Mouse (Mus musculus) spleen, postnatal 4 days (tissue): ENCODE results near the gene Tmem262.

ENCODE experiments used
- DNase-seq, 2 experiments: peaks; one replicate each; pipeline ENCODE4 v3.0.0; 2022; ENCODE audit warnings: low spot score in 2 of 2

Gene Tmem262

DNA sequence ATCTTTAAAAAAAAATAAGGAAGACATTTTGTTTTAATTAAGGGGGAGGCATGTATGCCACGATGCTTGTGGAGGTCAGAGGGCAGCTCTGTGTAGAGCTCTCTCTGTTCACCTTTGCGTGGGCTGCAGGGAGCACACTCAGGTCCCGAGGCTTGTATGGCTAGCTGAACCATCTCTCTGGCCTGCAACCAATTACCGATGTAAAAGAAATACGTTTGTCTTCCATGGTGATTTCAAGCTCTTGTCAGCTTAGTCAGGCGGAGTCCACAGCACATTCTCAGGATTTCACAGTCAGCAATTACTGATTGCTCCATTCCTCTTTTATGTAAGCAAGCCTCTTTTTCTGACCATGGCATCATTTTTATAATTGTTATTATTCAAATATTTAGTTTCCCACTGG is 21.4 kb downstream of the Tmem262 start:
- no peak for DNase-seq

DNA sequence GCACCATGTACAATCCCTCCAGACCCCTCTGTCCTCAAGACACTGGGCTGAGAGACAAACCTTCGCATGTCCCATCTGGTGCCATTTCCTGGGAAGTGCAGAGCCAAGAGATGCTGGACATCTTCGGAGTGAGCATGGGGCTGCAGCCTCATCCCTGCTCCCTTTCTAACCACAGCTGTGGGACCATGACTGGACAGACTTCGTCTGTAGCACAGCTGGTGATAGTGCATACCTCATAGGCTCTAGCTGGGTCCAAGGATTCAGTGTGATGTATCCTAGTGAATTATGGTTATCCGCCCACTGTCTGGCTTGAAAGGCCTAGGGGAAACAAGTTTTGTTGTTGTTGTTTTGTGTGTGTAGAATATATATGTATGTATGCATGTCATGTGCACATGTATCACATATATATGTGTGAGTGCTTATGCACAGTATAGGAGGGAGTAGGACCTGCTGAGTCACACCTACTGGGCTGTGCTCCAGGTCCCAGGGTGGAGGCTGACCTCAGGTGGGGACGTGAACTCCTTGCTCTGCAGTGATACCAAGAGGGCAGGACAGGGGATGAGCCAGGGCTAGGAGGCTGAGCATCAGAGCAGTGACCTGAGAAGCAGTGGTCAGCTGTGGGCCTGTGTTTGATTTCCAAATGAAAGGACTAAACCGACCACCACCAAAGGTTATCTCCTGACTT is 22.5 kb downstream of the Tmem262 start:
- DNase-seq = peak; percentile 82 to 86

DNA sequence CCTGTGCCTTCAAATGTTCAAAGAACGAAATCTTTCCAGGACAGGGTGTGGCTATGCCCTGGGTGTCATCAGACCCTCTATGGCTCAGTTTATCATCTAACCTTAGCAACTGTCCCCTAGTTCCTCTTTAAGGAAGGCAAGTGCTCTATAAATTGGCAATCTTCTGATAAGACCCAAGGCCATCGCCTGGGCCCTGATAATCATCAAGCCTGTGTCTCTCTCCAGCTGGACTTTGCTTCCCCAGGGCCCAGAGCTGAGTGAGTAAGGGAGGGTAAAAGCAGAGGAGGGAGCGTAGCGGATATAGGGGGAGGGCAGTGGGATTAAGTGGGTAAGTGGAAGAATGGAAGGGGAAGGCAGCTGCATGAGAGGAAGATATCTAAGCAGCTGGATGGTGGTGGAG is 24.6 kb downstream of the Tmem262 start:
- DNase-seq = no peak

DNA sequence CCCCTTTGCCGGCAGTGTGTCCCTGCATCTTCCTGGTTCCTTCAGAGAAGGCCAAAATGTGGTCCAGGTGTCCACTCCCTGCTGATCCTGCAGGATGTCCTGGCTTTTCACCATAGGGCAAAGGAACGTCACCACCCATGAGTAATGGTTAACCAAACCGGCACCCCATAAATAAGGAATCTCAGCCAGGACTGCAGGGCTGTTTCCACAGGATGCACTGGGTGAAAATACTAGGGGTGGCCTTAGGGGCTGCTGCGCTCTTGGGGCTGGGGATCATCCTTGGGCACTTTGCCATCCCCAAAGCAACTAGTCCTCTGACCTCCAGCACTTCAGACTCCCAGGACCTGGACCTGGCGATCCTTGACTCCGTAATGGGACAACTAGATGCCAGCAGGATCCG is 25.8 kb downstream of the Tmem262 start, which contains the start of gene Naaladl1:
Naaladl1 (plus strand) TSS at position 197 of the 400 bp plus-strand sequence.
- DNase-seq = peak in 1 of 2 experiments; percentile 57

DNA sequence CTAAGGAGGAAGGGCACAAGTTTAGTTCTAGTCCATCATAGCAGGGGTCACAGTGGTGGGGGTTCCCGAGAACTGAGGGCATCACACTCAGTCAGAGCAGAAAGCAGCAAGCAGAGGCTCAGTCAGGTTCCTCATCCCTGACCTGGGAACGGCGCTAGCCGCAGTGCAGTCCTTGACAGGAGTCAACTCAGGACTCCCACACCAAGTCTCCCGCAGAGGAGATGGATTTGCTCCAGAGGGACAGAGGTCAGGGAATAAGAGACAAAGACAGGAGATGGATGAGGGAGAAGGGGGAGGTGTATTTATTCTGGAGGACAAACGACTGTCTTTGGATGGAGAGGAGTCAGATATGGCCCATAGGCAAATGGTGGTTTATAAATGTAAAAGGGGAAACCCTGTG is 33.3 kb downstream of the Tmem262 start:
- DNase-seq = no peak

DNA sequence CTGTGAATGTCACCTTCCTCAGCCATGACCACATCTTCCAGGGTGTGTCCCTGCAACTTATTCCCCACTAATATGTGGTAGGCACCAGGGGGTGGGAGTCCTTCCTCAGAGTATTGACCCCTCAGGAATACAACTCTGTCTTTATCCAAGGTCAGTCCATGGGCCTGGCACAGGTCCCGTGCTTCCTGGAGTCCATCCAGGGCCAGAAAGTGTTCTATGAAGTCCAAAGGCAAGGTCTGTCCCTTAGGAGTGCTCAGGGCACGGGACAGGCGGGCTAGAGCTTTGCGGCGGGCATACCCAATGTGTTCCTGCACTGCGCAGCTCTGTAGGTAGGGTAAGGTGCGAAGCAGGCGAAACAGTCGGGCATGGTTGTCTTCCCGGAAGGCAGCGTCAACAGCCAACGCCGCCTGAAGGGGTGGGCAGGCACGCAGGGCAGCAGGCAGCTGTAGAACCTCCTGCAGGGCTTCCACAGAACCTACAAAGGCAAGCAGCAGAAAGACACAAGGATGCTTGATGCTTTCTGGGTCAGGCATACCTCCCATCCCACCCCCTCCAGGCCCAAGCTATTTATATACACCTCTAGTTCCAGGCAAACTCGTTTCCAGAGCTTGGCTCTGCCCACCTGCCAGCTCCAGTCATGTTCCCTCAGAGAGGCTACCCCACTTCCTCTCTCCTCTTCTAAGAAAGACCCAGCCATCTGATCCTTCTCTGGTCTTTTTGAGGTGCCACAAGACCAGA is 36.4 kb downstream of the Tmem262 start:
- DNase-seq = no peak

DNA sequence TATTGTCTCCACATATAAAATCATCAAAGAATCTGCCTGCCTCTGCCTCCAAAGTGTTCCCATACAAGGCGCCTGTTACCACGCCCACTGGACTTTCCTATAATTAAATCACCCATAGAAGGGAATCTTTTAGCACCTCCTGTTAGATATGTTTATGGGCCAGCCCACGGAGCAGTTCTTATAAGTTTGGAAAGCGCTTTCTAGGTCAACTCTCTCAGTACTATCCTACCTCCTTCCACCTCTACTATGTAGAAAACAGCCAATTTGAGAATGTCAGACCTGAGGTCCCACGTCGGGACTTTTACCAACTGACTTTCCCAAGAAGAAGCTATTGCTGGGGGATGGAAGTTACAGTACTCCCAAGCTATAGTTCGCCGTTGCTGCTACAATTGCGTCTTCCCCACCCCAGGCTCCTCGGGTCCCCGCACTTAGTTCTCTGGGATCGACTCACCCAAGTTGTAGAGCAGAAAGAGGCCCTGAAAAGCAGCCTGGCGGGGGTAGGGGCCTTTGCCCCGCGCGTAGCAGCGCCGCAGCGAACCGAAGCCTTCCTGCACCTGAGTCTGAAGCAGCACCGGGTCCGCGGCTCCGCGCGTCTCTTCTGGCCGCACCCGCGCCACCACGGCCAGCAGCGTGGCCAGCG is 37.6 kb downstream of the Tmem262 start:
- DNase-seq = no peak

DNA sequence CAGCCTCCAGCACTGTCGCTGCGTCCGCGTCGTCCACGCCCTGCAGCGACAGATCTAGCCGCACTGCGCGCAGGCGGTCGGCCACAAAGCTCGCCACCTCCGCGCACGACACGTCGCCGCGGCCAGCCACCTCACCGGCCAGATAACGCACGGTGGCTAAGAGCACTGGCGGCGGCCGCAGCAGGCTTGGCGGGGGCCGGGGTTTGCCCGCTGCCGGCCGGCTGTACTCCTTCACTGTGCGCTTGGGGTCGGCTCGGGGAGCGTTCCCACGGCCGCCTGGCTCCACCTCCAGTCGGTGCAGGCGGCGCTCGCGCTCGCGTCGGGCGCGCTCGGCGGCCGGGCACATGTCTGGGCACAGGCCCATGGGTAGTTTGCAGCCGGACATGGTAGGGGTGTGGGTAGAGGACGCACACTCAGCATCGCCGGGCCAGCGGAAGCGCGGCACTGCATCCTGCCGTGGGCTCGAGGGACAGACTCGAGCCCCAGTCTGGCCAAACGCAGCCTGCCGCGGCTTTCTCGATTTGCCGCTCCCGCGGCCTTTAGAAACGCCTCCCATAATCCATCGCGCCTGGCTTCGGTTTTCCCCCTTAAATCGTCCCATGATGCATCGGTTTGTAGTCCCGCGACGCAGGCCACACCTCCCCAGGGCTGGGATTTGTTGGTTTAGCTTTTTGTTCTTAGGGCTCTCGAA is 38.3 kb downstream of the Tmem262 start, which contains the start of gene Sac3d1:
Sac3d1 (minus strand) TSS at position 665 of the 691 bp plus-strand sequence.
- DNase-seq = peak; percentile 88 to 92

DNA sequence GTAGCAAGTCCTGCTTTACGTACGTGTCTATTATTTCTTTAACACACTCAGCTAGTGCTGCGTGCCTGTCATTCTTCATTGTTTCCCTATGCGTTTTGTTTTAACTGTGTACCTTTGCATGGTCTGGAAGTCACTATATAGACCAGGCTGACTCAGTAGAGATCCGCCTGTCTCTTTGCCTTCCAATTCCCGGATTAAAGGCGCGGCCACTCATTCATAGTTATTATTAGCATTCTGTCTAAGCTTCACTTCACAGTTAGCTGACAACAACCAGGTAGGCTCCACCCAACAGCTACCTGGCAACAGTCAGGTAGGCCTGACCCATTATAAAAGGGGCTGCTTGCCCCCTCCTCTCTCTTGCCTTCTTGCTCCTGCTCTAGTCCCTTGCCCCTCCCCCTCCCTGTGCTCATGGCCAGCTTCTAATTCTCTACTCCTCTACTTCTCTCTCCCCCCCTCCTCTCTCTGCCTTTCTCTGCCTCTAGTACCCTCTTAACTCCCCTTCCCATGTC is 38.9 kb downstream of the Tmem262 start:
- DNase-seq = no peak

DNA sequence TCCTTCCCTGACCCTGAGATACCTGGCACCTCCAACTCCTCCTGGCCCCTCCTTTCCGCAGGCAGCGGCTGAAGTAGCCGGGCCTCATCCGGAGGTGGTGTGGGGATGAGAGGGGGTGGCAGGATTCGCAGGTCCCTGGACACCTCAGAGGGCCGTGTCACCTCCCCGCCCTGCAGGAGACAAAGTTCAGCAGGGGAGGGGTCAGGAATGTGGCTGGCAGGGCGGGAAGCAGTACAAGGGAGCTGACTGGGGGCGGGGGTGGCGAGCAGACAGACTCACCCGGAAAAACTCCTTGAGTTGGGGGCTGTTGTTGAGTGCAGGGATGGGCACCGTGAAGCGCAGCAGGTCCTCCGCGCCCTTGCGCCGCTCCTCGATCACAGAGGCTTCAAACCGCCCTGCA is 41.9 kb downstream of the Tmem262 start:
- DNase-seq = peak in 1 of 2 experiments; percentile 62

DNA sequence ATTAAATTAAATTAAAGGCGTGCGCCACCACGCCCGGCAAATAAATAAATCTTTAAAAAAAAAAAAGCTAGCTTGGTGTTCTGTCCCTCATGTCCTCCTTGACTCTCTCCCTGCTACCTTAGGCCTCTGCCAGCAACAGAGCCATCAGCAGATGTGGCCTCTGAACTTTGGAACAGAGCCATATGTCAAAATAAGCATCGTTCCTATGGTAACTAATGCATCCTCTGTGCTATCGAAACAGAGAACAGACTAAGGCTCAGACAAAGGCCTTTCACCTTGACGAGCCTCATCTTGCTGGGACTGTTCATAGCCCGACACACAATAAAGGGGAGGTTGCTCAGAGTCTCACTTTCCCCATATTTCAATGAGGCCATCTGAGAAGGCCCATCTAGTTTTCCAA is 43.5 kb downstream of the Tmem262 start:
- DNase-seq = no peak

DNA sequence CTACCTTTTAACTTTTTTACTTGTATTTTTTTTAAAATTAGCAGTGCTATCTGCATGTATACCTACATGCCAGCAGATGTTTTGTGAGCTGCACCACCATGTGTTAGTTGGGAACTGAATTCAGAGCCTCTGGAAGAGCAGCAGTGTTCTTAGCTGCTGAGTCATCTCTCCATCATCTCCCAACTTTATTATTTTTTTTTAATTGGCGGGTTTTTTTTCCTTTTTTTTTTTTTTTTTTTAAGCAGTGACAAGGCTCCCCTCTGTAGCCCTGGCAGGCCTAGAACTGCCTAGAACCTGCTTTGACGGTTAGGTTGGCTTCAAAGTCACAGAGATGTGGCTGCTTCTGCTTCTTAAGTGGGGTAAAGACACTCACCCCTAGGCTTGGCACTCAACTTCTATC is 45.1 kb downstream of the Tmem262 start:
- no peak for DNase-seq

DNA sequence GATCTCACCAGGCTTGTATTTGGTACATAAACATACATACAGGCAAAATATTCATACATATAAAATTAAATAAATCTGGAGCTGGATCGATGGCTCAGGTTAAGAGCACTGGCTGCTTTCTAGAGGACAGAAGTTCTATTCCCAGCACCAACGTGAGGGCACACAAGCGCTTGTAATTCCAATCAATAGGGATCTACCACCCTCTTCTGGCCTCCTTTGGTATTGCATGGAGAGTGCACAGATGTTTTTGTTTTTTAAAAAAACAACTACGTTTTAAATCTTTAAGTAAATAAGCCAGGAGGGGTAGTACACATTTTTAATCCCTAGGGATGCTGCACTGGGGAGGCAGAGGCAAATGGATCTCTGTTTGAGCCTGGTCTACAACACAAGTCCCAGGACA is 46.5 kb downstream of the Tmem262 start:
- DNase-seq = peak; percentile 77 to 88

DNA sequence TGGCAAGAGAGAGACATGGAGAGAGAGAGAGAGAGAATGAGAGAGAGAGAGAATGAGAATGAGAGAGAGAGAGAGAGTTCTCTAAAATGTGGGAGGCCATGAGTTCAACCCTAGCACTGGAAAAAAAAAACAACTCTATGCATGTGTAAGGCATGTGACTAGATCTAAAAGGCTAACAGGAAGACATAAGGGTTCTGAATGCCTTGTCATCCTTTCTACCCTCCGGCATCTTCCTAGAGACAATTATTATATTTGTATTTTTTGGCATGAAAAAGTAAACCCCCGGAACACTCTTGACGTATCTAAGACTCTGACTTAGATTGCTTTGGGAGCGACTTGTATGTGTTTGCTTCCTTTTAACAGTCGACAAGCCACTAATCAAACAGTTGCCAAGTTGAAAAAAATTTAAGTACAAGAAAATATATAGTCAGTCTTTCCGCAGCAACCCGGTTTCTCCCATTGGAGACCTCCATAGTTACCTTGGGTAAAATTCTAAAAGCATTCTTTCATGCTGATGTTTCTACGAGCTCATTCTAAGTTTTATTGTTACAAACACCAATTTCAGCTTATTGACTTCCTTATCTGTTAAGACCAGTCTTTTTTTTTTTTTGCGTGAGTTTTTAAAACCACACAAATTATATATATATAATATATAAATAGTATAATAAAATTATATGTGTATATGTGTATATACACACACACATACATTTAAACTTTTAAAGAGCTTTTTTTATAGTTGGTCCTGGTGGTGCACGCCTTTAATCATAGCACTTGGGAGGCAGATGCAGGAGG is 47.2 kb downstream of the Tmem262 start:
- DNase-seq = no peak

DNA sequence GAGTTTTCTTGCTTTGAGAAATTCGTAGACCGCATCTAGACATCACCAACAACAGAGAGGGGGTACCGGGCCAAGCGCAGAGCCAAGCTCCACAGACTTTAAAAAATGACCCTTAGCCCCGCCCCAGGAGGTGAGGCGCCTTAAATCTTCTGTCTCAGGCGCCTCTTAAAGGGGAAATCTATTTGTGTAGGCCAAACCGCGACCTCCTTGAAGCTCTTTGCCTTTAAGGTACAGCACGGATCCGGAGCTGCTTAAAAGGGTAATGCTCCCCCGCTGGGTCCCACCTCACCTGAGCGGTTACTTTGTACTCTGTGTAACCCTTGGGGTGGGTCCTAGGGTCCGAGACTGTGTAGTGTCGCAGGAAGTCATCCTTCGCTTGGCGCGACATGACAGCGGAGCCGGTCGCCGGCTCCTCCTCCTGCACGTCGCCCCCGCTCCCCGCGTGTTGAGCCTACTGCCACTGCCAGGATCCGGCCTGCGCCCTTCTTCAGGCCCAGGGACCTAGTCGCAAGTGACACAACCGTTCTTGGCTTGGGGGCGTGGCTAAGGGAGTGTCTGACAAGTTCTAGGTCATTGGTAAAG is 48.0 kb downstream of the Tmem262 start, which contains the start of gene Snx15:
Snx15 (minus strand) TSS at position 545 of the 582 bp plus-strand sequence.
- DNase-seq = peak; percentile 96 to 98
